Mouse (Mus musculus): ENCODE results near the gene Ahnak2. TPM values are rescaled to one million over a fixed set of nuclear protein-coding genes. Genes with fewer than 3 reads are reported as not detected.
A peak's percentile ranks its signal among the peaks of the same experiment; 100 is the strongest.

Gene Ahnak2
- polyA plus RNA-seq, 1 experiment from 2014 or later = 0.84 TPM

DNA sequence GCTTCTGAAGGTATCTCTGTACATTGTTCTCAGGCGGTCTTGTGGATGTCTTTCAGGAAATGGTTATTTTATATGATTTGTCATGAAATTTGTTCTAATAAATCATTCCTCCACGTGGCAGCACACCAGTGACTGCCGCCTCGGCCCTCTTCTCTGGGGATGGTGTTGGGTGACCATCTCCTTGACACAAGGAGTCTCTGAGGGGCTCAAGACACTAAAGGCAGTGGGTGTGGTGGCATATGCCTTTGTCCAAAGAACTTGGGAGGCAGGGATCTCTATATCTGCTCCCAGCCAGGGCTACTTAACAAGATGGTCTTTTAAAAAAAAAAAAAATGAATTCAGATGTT lies 56.0 kb downstream of the Ahnak2 start:
- H3K9me3 ChIP-seq (ENCODE audit: control insufficient read depth, low read length) = no peaks in the 10 kb centered on the region
- H3K27ac ChIP-seq (ENCODE audit: low read length) = no peak overlapping the region
- H3K36me3 ChIP-seq (ENCODE audit: control insufficient read depth, insufficient read depth, low read length) = no peaks in the 10 kb centered on the region
- H3K4me2 ChIP-seq (ENCODE audit: low read depth, low read length) = no peak overlapping the region
- no peak overlapping the region for H3K4me3 ChIP-seq (ENCODE audit: low read length)
- no peaks in the 10 kb centered on the region for H3K27me3 ChIP-seq (ENCODE audit: control insufficient read depth, insufficient read depth, low read depth, low read length)
- no peak for ATAC-seq (ENCODE audit: low read depth)
- peaks cover 5% of the 10 kb centered on the region; the same call in 1 of the 2 replicates for H3K4me1 ChIP-seq (replicated peaks; ENCODE audit: control insufficient read depth, insufficient read depth, low read length)
- 73% methylated on average over 4 of the region's 4 CpGs for WGBS
- no peak overlapping the region for H3K9ac ChIP-seq (ENCODE audit: low read length)

DNA sequence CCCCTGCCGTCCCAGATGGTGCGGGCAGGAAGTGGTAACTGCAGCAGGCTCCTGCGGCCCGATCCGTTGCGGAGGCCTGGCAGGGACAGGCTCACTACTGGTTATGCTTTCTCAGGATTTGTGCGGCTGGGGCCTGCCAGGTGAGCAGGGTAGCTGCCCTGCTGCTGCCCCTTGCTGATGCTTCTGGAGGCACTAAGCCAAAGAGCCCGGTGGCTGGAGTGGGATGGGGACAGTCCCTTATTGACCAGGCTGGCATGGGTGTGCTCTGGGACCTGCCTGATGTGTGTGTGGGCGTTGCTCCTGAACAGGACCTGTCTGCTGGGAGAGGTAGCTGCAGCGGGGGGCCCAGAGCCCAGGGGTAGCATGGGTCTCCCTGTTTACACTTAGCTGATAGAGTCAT lies 56.7 kb downstream of the Ahnak2 start:
- Histone ChIP-seq H3K27ac (ENCODE audit: low read length) (no peak overlapping the region), H3K4me1 (replicated peaks; ENCODE audit: control insufficient read depth, insufficient read depth, low read length) (peaks cover 5% of the 10 kb centered on the region; the same call in 1 of the 2 replicates), H3K9ac (ENCODE audit: low read length) (no peak overlapping the region), H3K4me3 (ENCODE audit: low read length) (no peak overlapping the region), H3K27me3 (ENCODE audit: control insufficient read depth, insufficient read depth, low read depth, low read length) (no peaks in the 10 kb centered on the region), H3K4me2 (ENCODE audit: low read depth, low read length) (no peak overlapping the region), H3K36me3 (ENCODE audit: control insufficient read depth, insufficient read depth, low read length) (no peaks in the 10 kb centered on the region; the same call in 1 of the 2 replicates), H3K9me3 (ENCODE audit: control insufficient read depth, low read length) (no peaks in the 10 kb centered on the region)
- no peak for ATAC-seq (ENCODE audit: low read depth)
- 81% methylated on average over 10 of the region's 10 CpGs for WGBS

DNA sequence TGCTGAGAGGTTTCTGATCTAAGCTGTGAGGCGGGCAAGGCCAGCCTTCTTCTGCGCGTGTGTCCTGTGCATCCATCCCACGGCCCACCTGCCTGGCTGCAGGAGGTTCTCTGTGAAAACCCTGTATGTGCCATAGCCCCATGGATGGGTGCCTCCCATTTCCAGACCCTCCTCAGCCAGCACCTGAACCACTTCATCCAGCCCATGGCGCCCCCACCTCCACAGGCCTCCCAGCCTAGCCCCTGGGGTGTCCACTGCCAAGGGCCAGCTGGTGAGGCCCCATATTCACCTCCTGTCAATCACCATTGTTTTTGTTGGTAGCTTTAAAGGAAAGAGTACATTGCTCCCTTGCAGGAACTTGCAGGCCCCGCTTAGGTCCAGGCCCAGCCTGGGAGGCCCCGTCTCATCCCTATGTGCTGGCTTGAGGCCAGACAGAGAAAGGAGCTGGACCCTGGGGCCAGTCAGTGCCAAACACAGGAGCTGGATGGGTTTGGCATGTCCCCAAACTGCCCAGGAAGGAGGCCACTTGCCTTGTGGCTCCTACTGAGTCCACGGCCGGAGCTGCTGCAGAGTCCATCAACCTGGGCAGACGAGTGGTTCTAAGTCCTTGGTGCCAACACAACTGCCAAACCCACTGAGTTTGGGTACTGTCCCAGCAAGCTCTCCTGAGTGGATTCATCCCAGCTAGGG lies 57.4 kb downstream of the Ahnak2 start:
- Histone ChIP-seq H3K4me2 (ENCODE audit: low read depth, low read length) (no peak overlapping the region), H3K4me3 (ENCODE audit: low read length) (no peak overlapping the region), H3K27ac (ENCODE audit: low read length) (no peak overlapping the region), H3K9me3 (ENCODE audit: control insufficient read depth, low read length) (no peaks in the 10 kb centered on the region), H3K27me3 (ENCODE audit: control insufficient read depth, insufficient read depth, low read depth, low read length) (no peaks in the 10 kb centered on the region), H3K36me3 (ENCODE audit: control insufficient read depth, insufficient read depth, low read length) (no peaks in the 10 kb centered on the region; the same call in none of the 2 replicates), H3K4me1 (replicated peaks; ENCODE audit: control insufficient read depth, insufficient read depth, low read length) (peaks cover 5% of the 10 kb centered on the region; the same call in 1 of the 2 replicates), H3K9ac (ENCODE audit: low read length) (no peak overlapping the region)
- no peak for ATAC-seq (ENCODE audit: low read depth)
- 76% methylated on average over 10 of the region's 10 CpGs for WGBS

DNA sequence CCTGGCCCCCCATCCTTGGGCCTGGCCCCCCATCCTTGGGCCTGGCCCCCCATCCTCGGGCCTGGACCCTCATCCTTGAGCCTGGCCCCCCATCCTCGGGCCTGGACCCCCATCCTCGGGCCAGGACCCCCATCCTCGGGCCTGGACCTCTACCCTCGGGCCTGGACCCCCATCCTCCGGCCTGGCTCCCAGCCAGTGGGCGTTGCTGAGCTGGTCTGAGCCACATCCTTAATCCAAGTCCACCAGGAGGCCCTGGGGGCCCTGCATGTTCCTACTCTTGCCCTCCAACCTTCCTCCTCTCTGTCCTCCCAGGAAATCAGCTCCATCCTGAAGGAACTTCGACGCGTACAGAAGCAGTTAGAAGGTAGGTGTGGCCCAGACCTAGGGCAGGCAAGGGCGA lies 58.2 kb downstream of the Ahnak2 start:
- Histone ChIP-seq H3K27me3 (ENCODE audit: control insufficient read depth, insufficient read depth, low read depth, low read length) (no peaks in the 10 kb centered on the region), H3K9ac (ENCODE audit: low read length) (peak overlapping the region; percentile 41)
- 69% methylated on average over 11 of the region's 11 CpGs for WGBS

DNA sequence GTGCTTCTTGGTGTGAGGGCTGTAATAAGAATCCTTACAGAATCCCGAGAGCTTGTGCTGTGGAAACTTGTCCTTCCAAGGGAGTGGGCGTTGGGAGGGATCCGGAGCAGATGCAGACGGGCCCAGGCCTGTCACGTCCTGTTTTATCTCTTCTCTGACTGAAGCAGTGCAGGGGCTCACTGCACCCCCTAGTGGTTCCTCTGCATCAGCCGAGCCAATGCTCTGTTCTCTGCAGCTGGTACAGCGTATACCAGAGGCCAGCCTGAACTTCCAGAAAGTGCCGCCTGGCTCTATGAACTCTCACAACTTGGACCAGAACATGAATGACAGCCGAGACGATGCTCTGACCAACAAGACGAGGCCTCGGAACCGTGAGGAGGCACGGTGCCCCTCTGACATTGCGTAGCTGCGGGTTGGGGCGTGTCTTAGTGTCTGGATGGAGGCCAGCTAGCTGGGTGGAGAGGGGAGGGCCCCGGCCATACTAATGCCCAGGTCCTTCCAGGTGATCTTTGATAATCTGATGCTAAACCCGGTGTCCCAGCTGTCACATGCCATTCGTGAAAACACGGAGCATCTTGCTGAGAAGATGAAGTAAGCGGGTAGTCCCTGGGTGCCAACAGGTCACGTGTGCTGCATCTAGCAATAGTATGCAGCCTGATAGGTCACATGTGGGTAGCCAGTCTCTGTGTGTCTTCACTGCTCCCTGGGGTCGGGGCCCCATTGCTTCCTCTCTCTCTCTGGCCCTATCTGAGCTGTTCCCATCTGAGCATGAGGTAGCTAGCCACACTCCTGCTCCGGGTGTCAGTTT lies 59.1 kb downstream of the Ahnak2 start:
- Histone ChIP-seq H3K4me2 (ENCODE audit: low read depth, low read length) (no peak overlapping the region), H3K9ac (ENCODE audit: low read length) (peak overlapping the region; percentile 48; the same call in 1 of the 2 replicates)
- 46% methylated on average over 25 of the region's 25 CpGs for WGBS

More for the DNA sequence above, 58.2 kb downstream of the Ahnak2 start:
- Histone ChIP-seq H3K9me3 (ENCODE audit: control insufficient read depth, low read length) (no peaks in the 10 kb centered on the region), H3K27ac (ENCODE audit: low read length) (no peak overlapping the region), H3K4me2 (ENCODE audit: low read depth, low read length) (no peak overlapping the region), H3K4me1 (replicated peaks; ENCODE audit: control insufficient read depth, insufficient read depth, low read length) (peaks cover 5% of the 10 kb centered on the region; the same call in 1 of the 2 replicates), H3K4me3 (ENCODE audit: low read length) (no peak overlapping the region), H3K36me3 (ENCODE audit: control insufficient read depth, insufficient read depth, low read length) (peaks cover under 1% of the 10 kb centered on the region)
- no peak for ATAC-seq (ENCODE audit: low read depth)

DNA sequence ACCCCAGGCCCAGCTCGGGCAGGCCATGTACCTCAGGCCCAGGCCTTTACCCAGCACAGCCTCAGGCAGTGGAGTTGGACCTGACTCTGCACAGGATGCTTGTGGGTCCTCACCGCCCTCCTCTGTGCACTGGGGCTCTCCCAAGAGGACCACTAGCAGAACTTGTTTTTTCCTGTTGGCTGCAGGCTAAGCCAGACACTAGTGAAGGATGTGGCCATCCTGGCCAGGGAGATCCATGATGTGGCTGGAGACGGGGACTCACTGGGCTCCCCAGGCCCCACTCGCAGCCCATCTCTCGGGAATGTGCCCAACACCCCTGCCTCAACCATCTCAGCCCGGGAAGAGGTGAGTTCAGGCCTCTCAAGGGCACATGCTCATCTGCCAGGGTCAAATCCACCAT lies 59.7 kb downstream of the Ahnak2 start:
- Histone ChIP-seq H3K27me3 (ENCODE audit: control insufficient read depth, insufficient read depth, low read depth, low read length) (no peaks in the 10 kb centered on the region), H3K36me3 (ENCODE audit: control insufficient read depth, insufficient read depth, low read length) (peaks cover 14% of the 10 kb centered on the region), H3K4me2 (ENCODE audit: low read depth, low read length) (no peak overlapping the region), H3K9ac (ENCODE audit: low read length) (peak overlapping the region; percentile 48; the same call in 1 of the 2 replicates), H3K27ac (ENCODE audit: low read length) (no peak overlapping the region), H3K9me3 (ENCODE audit: control insufficient read depth, low read length) (no peaks in the 10 kb centered on the region), H3K4me3 (ENCODE audit: low read length) (no peak overlapping the region), H3K4me1 (replicated peaks; ENCODE audit: control insufficient read depth, insufficient read depth, low read length) (peaks cover 5% of the 10 kb centered on the region; the same call in 1 of the 2 replicates)
- ATAC-seq (ENCODE audit: low read depth) = peak; percentile 9; the same call in 1 of the 2 replicates
- WGBS = 62% methylated on average over 6 of the region's 6 CpGs

More for the DNA sequence above, 59.1 kb downstream of the Ahnak2 start:
- peak; percentile 79 for ATAC-seq (ENCODE audit: low read depth)
- H3K9me3 ChIP-seq (ENCODE audit: control insufficient read depth, low read length) = no peaks in the 10 kb centered on the region
- H3K4me1 ChIP-seq (replicated peaks; ENCODE audit: control insufficient read depth, insufficient read depth, low read length) = peaks cover 5% of the 10 kb centered on the region; the same call in 1 of the 2 replicates
- peaks cover 8% of the 10 kb centered on the region for H3K36me3 ChIP-seq (ENCODE audit: control insufficient read depth, insufficient read depth, low read length)
- H3K27ac ChIP-seq (ENCODE audit: low read length) = no peak overlapping the region
- H3K27me3 ChIP-seq (ENCODE audit: control insufficient read depth, insufficient read depth, low read depth, low read length) = no peaks in the 10 kb centered on the region
- no peak overlapping the region for H3K4me3 ChIP-seq (ENCODE audit: low read length)

DNA sequence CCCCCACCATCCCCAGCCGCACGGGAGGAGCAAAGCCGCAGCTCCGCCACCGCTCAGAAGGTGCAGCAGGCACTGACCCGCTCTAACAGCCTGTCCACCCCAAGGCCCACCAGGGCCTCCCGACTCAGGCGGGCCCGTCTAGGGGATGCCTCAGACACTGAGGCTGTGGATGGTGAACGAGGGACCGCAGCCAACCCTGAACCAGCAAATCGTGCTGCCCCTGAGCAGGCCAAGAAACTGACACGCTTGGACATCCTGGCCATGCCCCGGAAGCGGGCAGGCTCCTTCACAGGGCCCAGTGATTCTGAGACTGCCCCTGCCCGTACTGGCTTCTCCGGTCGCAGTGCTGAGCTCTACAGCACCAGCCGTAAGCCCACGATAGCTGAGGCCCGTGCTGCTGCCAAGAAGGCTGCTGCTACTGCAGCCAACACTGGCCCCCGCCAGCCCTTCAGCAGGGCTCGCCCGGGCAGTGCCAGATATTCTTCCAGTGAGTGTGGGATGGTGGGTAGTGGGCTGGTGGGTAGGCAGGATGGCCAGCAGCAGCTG lies 63.4 kb downstream of the Ahnak2 start:
- 90% methylated on average over 24 of the region's 24 CpGs for WGBS
- Histone ChIP-seq H3K4me3 (ENCODE audit: low read length) (no peak overlapping the region), H3K27ac (ENCODE audit: low read length) (no peak overlapping the region), H3K36me3 (ENCODE audit: control insufficient read depth, insufficient read depth, low read length) (peaks cover 34% of the 10 kb centered on the region), H3K4me2 (ENCODE audit: low read depth, low read length) (no peak overlapping the region), H3K27me3 (ENCODE audit: control insufficient read depth, insufficient read depth, low read depth, low read length) (no peaks in the 10 kb centered on the region), H3K9ac (ENCODE audit: low read length) (no peak overlapping the region), H3K9me3 (ENCODE audit: control insufficient read depth, low read length) (no peaks in the 10 kb centered on the region), H3K4me1 (replicated peaks; ENCODE audit: control insufficient read depth, insufficient read depth, low read length) (peaks cover 4% of the 10 kb centered on the region; the same call in 1 of the 2 replicates)
- no peak for ATAC-seq (ENCODE audit: low read depth)

DNA sequence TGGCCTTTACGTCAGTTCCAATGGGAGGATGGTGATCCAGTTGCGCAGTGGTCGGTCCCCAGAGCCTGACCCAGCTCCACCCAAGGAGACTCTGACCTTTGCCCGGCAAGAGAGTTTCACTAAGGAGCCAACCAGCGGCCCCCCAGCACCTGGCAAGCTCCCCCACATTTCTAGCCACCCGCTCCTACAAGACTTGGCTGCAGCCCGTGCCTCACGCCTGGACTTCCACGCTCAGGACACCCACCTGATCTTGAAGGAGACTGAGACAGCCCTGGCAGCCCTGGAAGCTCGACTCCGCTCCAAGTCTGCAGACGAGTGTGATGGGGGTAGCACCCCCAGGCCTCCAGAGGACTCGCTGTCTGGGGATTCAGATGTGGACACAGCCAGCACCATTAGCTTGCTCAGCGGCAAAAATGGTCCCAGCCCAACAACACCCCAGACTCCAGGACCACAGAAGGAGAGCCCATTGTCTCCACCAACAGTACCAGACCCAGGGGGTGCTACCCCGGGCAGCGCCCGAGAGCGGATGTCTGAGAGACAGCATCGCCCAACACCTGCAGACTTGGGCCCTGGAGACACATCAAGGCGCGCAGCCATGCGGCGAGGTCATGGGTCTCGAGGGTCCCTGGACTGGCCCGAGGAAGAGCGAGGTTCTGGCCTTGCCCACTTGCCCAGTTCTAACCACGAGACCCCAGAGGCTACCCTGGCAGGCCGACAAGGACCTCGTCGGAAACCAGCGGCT lies 64.0 kb downstream of the Ahnak2 start:
- H3K4me1 ChIP-seq (replicated peaks; ENCODE audit: control insufficient read depth, insufficient read depth, low read length) = peaks cover 3% of the 10 kb centered on the region; the same call in 1 of the 2 replicates
- no peak overlapping the region for H3K27ac ChIP-seq (ENCODE audit: low read length)
- peaks cover 34% of the 10 kb centered on the region for H3K36me3 ChIP-seq (ENCODE audit: control insufficient read depth, insufficient read depth, low read length)
- no peaks in the 10 kb centered on the region for H3K9me3 ChIP-seq (ENCODE audit: control insufficient read depth, low read length)
- ATAC-seq (ENCODE audit: low read depth) = no peak
- H3K9ac ChIP-seq (ENCODE audit: low read length) = no peak overlapping the region
- WGBS = 89% methylated on average over 31 of the region's 31 CpGs
- H3K4me3 ChIP-seq (ENCODE audit: low read length) = no peak overlapping the region
- no peaks in the 10 kb centered on the region for H3K27me3 ChIP-seq (ENCODE audit: control insufficient read depth, insufficient read depth, low read depth, low read length)
- no peak overlapping the region for H3K4me2 ChIP-seq (ENCODE audit: low read depth, low read length)
